Mouse (Mus musculus) brain, embryonic 14.5 days (tissue): ENCODE measurements around the gene Ip6k2.

Experiments
- CTCF ChIP-seq: fragments of 200-500 bp; IDR thresholded peaks from 2 replicates; pipeline ENCODE4 v1.5.1; 2012; ENCODE audit warnings: inconsistent platforms, mild to moderate bottlenecking, moderate library complexity, borderline replicate concordance; ENCODE audit not compliant: insufficient read depth, insufficient read length; ENCODE audit errors: extremely low read depth
- POLR2A ChIP-seq: fragments of 200-500 bp; IDR thresholded peaks from 2 replicates; pipeline ENCODE4 v1.6.1; 2012; ENCODE audit warnings: mild to moderate bottlenecking, inconsistent platforms, borderline replicate concordance; ENCODE audit not compliant: poor library complexity, insufficient read depth, insufficient read length, severe bottlenecking; ENCODE audit errors: extremely low read depth

DNA sequence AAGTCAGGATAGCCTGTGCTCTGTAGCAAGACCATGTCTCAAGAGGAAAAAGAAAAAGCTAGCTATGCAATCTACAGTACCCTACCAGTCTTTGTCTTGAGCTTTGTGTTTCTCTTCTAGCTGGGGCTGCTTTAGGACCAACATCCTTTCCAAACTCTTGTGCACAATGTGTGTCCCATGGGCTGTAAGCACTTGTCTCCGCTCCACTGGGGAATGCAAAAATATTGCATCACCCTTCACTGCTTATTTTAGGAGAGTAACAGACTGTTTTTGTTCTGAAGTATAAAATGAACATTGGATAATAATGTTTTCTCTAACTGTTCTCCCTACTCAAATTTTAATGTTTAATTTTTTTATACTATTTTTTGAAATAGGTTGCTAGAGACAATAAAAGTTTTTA lies 2.9 kb downstream of the Ip6k2 start:
- TF ChIP-seq POLR2A (no peak), CTCF (no peak)
